Mouse (Mus musculus) neural tube, embryonic 15.5 days (tissue): ENCODE measurements at regions not wholly inside any gene's neighbourhood (a gene's known extent, or its start where the extent isn't known, plus 50 kb on each side); places are given as distances from the start of the nearest gene placed in this dataset.

Source experiments
- ATAC-seq: fragments of 200-750 bp; cut with Nextera tagmentation; 2 replicates; pipeline ENCODE4 v1.8.0; 2017; ENCODE audit warnings: mild to moderate bottlenecking, moderate TSS enrichment, moderate library complexity; ENCODE audit not compliant: low FRiP score
- H3K27ac ChIP-seq: fragments of 300-500 bp; sonication (generic); replicated peaks from 2 replicates; pipeline ENCODE4 v1.5.1; 2015; ENCODE audit warnings: mild to moderate bottlenecking, inconsistent platforms
- H3K27me3 ChIP-seq: fragments of 300-500 bp; sonication (generic); replicated peaks from 2 replicates; pipeline ENCODE4 v1.6.1; 2015; ENCODE audit warnings: inconsistent platforms
- H3K36me3 ChIP-seq: fragments of 300-500 bp; sonication (generic); 2 replicates; pipeline ENCODE4 v1.6.1; 2015; ENCODE audit warnings: inconsistent platforms
- H3K4me1 ChIP-seq: fragments of 300-500 bp; sonication (generic); 2 replicates; pipeline ENCODE4 v1.6.1; 2015; ENCODE audit warnings: inconsistent platforms
- H3K4me2 ChIP-seq: fragments of 300-500 bp; sonication (generic); 2 replicates; pipeline ENCODE4 v1.6.1; 2015; ENCODE audit warnings: inconsistent platforms, mild to moderate bottlenecking, moderate library complexity
- H3K4me3 ChIP-seq: fragments of 300-500 bp; sonication (generic); replicated peaks from 2 replicates; pipeline ENCODE4 v1.5.1; 2015; ENCODE audit warnings: mild to moderate bottlenecking, inconsistent platforms
- H3K9ac ChIP-seq: fragments of 300-500 bp; sonication (generic); replicated peaks from 2 replicates; pipeline ENCODE4 v1.6.1; 2015; ENCODE audit warnings: mild to moderate bottlenecking, inconsistent platforms
- H3K9me3 ChIP-seq: fragments of 300-500 bp; sonication (generic); replicated peaks from 2 replicates; pipeline ENCODE4 v1.6.1; 2016; ENCODE audit warnings: inconsistent platforms
- WGBS: fragments of 180-500 bp; shearing (Covaris S2); methylation state at CpG from one replicate; pipeline ENCODE4 v1.1.7; 2015; ENCODE audit warnings: mixed read lengths; 5-methylcytosine and 5-hydroxymethylcytosine counted together

DNA sequence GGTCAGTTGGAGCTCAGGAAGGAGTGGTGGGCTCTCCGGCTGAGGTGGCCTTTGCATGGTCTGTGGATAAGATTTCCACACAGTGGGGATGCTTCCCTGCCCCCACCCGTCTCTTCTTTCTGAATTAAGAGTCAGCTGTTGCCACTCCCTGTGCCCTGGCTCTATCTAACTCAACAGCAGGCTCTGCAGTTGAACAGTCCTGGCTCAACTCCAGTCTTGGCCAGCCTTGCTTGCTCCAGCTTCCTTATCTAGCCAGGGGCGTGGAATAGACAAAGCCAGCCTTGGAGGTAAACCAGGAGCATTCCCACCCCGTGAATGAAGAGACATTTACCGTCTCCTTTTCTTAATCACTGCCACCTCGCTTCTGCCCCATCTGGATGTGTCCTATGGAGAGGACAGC is 89.7 kb downstream of the Mn1 start:
- Histone ChIP-seq H3K27ac (no peak overlapping the region), H3K27me3 (peaks cover 28% of the 10 kb centered on the region), H3K9ac (no peak overlapping the region), H3K4me1 (peaks cover 32% of the 10 kb centered on the region), H3K4me2 (no peak overlapping the region), H3K4me3 (no peak overlapping the region), H3K9me3 (no peaks in the 10 kb centered on the region), H3K36me3 (no peaks in the 10 kb centered on the region)
- whole genome bisulfite sequencing: 71% methylated on average over 6 of the region's 6 CpGs
- no peak for ATAC-seq

- Histone ChIP-seq H3K36me3 (no peaks in the 10 kb centered on the region), H3K27me3 (peaks cover 28% of the 10 kb centered on the region), H3K9me3 (no peaks in the 10 kb centered on the region), H3K27ac (no peak overlapping the region), H3K4me3 (no peak overlapping the region), H3K4me1 (peaks cover 36% of the 10 kb centered on the region), H3K9ac (no peak overlapping the region), H3K4me2 (no peak overlapping the region)
- WGBS: 88% methylated on average over 2 of the region's 2 CpGs
- no peak for ATAC-seq
Observed at GRCm38 (mm10) chr5:111507332-111507731, 90.2 kb downstream of the Mn1 start.

DNA sequence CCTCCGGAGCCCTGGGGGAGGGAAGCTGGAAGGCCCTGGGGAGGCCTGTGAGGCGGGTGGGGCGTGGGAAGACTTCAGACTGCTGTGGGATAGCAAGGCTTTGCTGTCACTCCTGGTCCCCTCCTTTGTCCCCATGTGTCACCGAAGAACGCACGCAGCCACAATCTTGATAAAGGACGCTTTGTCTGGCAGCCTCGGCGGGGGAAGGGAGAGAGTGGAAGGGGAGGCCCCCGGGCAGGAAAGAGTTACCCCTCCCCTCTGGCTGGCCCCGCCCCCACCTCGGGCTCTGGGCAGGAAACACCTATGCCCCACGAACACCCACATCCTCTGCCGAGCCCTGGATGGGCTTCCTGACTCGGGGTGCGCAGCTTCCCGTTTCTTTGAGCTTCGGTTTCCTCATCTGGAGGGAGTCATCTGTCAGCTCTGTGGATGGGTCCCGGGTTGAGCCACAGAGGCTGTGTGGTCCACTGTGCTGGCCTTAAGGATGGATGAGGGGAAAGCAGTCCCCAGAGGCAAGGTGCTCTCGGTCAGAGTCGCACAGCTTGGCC is 91.9 kb downstream of the Mn1 start:
- WGBS: 2% methylated on average over 21 of the region's 21 CpGs
- peaks cover 42% of the 10 kb centered on the region for H3K4me1 ChIP-seq
- no peaks in the 10 kb centered on the region for H3K9me3 ChIP-seq
- H3K27ac ChIP-seq: no peak overlapping the region
- H3K27me3 ChIP-seq: peaks cover 27% of the 10 kb centered on the region
- no peak overlapping the region for H3K9ac ChIP-seq
- peak overlapping the region; percentile 32 for H3K4me2 ChIP-seq
- H3K36me3 ChIP-seq: no peaks in the 10 kb centered on the region
- H3K4me3 ChIP-seq: peak overlapping the region; percentile 5; the same call in 1 of the 2 replicates
- ATAC-seq: no peak

GRCm38 (mm10) chr5:111509575-111510057 is 92.5 kb downstream of the Mn1 start:
- Histone ChIP-seq H3K36me3 (no peaks in the 10 kb centered on the region), H3K4me2 (peak overlapping the region; percentile 32; the same call in 1 of the 2 replicates), H3K27ac (no peak overlapping the region), H3K4me1 (peaks cover 47% of the 10 kb centered on the region), H3K4me3 (0 out of 2 replicates have a peak overlapping the region, but pooled peaks have one; percentile 5), H3K9me3 (no peaks in the 10 kb centered on the region), H3K9ac (no peak overlapping the region), H3K27me3 (peaks cover 27% of the 10 kb centered on the region)
- ATAC-seq: no peak
- WGBS: 10% methylated on average over 9 of the region's 9 CpGs

DNA sequence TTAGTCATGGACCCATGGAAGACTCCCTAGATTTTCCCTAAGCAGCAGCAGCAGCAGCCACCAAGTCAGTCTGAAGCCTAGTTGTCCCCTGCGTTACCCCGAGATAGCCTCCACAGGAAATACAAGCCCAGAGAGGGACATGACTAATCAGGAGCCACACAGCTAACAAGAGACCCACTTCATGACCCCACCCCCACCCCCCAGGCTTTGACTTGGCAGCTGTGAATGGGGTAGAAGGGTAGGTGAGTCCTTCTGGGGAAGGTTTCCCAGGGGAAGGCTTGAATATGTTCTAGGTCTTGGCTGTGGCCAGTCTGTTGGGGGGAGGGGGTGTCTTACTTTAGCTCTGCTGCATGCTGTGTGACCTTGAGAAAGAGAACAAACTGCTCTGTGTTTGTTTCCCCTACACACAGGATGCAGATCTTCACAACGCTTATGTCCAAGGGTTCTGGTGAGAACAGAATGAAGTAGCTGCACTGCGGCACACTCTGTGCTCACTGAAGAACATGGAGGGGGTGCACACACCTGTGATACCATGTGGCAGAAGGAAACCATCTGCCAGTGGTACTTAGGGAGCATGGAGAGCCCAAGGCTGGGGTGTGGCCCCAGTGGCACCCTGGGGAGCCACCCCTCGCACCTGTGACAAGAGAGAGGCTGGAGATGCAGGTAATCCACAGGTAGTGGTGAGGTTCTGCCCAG is 93.2 kb downstream of the Mn1 start:
- no peak for ATAC-seq
- 69% methylated on average over 5 of the region's 5 CpGs for WGBS
- no peak overlapping the region for H3K4me3 ChIP-seq
- H3K4me1 ChIP-seq: peaks cover 47% of the 10 kb centered on the region
- no peak overlapping the region for H3K9ac ChIP-seq
- no peaks in the 10 kb centered on the region for H3K36me3 ChIP-seq
- no peak overlapping the region for H3K27ac ChIP-seq
- no peaks in the 10 kb centered on the region for H3K9me3 ChIP-seq
- no peak overlapping the region for H3K4me2 ChIP-seq
- H3K27me3 ChIP-seq: peaks cover 27% of the 10 kb centered on the region

DNA sequence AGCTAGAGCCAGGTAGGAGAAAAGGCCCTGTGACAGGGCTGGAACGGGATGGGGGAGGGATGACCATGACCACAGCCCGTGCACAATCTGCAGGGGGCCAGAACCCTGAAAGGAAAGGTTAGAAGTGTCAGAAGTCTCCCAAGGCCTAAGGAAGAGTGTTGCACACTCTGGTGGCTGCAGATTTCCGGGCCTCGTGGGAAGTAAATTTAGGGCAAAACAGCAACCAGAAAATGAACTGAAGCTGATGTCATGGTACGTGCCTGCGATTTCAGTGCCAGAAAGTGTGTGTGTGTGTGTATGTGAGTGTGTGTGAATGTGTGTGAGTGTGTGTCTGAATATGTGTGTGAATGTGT is 93.7 kb downstream of the Mn1 start:
- 69% methylated on average over 6 of the region's 6 CpGs for WGBS
- no peak for ATAC-seq
- Histone ChIP-seq H3K27ac (no peak overlapping the region), H3K9me3 (no peaks in the 10 kb centered on the region), H3K4me3 (no peak overlapping the region), H3K4me2 (no peak overlapping the region), H3K36me3 (no peaks in the 10 kb centered on the region), H3K27me3 (peaks cover 27% of the 10 kb centered on the region), H3K4me1 (peaks cover 47% of the 10 kb centered on the region), H3K9ac (no peak overlapping the region)

GRCm38 (mm10) chr5:111511982-111512381 is 94.8 kb downstream of the Mn1 start:
- 0 out of 2 replicates have a peak overlapping the region, but pooled peaks have one; percentile 5 for H3K4me2 ChIP-seq
- H3K4me3 ChIP-seq: no peak overlapping the region
- no peak overlapping the region for H3K27ac ChIP-seq
- H3K9me3 ChIP-seq: no peaks in the 10 kb centered on the region
- no peak for ATAC-seq
- 5% methylated on average over 10 of the region's 10 CpGs for whole genome bisulfite sequencing
- H3K36me3 ChIP-seq: no peaks in the 10 kb centered on the region
- H3K9ac ChIP-seq: no peak overlapping the region
- H3K4me1 ChIP-seq: peaks cover 36% of the 10 kb centered on the region
- H3K27me3 ChIP-seq: peaks cover 27% of the 10 kb centered on the region

DNA sequence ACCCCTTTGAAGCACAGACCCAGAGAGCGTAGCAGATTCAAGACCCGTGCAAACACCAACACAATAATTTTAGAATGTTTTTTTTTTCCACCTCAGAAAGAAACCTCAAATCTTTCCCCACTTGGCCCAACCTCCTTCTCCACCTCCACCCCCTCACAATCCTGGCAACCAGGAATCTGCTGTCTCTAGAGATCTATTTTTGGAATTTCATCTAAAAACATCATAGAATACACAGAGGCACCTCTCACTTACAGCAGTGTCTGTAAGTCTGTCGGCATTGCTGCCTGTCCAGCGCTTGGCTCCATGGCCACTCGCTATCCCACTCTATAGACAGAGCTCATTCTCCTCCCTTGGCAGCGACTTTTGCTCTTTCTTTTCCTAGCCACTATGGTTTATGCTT is 96.8 kb downstream of the Mn1 start:
- H3K4me1 ChIP-seq: peaks cover 37% of the 10 kb centered on the region
- ATAC-seq: no peak
- no peak overlapping the region for H3K9ac ChIP-seq
- peaks cover 18% of the 10 kb centered on the region for H3K27me3 ChIP-seq
- no peak overlapping the region for H3K4me3 ChIP-seq
- no peak overlapping the region for H3K4me2 ChIP-seq
- H3K9me3 ChIP-seq: no peaks in the 10 kb centered on the region
- H3K27ac ChIP-seq: no peak overlapping the region
- H3K36me3 ChIP-seq: no peaks in the 10 kb centered on the region
- WGBS: 81% methylated on average over 6 of the region's 6 CpGs

DNA sequence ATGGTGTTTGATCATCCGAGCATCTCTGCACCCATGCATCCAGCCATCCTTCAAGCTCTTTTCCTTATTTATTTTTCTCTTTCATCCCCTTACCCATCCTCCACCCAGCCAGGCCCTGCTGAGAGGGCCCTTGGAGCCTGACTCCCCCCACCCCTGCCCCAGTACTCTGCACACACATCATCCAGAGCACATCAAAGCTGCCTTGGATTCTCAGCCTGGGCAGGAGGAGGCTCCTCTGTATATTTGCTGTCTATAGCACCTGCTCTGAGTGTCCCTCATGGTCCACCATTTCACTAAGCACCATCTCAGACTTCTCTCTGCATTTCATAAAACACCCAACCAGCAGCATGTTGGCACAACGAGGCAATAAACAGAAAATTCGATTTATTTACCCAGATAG is 101.9 kb downstream of the Mn1 start:
- Histone ChIP-seq H3K9ac (no peak overlapping the region), H3K27ac (peak overlapping the region; percentile 46), H3K4me3 (no peak overlapping the region), H3K27me3 (no peaks in the 10 kb centered on the region), H3K9me3 (no peaks in the 10 kb centered on the region), H3K4me2 (no peak overlapping the region), H3K4me1 (peaks cover 22% of the 10 kb centered on the region), H3K36me3 (no peaks in the 10 kb centered on the region)
- no peak for ATAC-seq
- 39% methylated on average over 3 of the region's 3 CpGs for WGBS

DNA sequence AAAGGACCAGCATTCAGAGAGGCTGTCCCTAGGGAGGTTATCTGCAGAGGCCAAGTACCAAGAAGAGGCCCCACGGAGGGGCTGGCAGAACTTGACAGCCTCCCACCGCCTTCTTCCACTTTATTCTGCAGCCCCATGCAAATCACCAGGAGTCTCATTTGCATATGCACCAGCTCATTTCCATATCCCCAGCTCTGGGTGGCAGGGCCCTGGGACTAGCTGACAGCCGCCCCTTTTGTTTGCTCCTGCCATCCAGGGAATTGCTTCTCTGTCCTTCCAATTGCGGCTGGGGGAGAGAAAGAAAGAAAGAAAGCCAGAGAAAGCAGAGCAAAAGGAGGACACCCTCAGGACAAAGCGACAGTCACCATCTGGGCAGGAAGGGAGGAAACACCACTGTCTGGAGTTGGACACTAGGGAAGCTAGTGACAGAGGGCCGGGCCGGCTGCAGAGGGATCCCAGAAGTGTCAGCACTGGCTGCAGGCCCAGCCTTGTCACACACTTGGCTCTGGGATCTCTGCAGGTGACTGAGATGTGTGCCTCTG is 102.4 kb downstream of the Mn1 start:
- H3K27me3 ChIP-seq: no peaks in the 10 kb centered on the region
- WGBS: 9% methylated on average over 7 of the region's 7 CpGs
- peak overlapping the region; percentile 46 for H3K27ac ChIP-seq
- no peak overlapping the region for H3K9ac ChIP-seq
- H3K4me2 ChIP-seq: no peak overlapping the region
- H3K36me3 ChIP-seq: no peaks in the 10 kb centered on the region
- H3K9me3 ChIP-seq: no peaks in the 10 kb centered on the region
- peaks cover 17% of the 10 kb centered on the region for H3K4me1 ChIP-seq
- H3K4me3 ChIP-seq: no peak overlapping the region
- peak; percentile 74; the same call in 1 of the 2 replicates for ATAC-seq

DNA sequence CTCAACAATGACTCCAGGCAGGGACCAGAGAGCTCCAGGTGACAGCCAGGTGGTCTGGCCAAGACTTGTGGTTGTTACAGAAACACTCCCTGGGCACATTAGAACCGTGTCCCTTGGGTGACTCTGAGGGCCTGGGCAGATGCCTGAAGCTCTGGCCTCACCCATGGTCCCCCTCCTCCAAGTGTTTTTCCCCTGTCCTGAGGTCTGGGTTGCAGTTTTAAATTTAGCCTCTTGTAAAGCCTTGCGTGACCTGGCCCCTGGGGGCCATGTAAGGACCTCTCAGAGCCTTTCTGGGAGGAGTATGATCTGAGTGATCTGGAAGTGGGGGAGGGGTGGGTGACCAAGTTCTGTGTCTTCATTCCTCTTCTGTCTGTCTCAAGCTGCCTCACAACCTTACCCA is 104.7 kb downstream of the Mn1 start:
- no peak overlapping the region for H3K4me3 ChIP-seq
- no peaks in the 10 kb centered on the region for H3K27me3 ChIP-seq
- H3K4me2 ChIP-seq: no peak overlapping the region
- no peak for ATAC-seq
- peaks cover 17% of the 10 kb centered on the region for H3K4me1 ChIP-seq
- H3K27ac ChIP-seq: no peak overlapping the region
- H3K36me3 ChIP-seq: no peaks in the 10 kb centered on the region
- 87% methylated on average over 2 of the region's 2 CpGs for WGBS
- H3K9ac ChIP-seq: no peak overlapping the region
- no peaks in the 10 kb centered on the region for H3K9me3 ChIP-seq

- H3K27me3 ChIP-seq: peaks cover under 1% of the 10 kb centered on the region; the same call in 1 of the 2 replicates
- no peak overlapping the region for H3K4me2 ChIP-seq
- H3K27ac ChIP-seq: no peak overlapping the region
- H3K36me3 ChIP-seq: no peaks in the 10 kb centered on the region
- ATAC-seq: no peak
- WGBS: 69% methylated on average over 7 of the region's 7 CpGs
- no peaks in the 10 kb centered on the region for H3K9me3 ChIP-seq
- peaks cover 17% of the 10 kb centered on the region for H3K4me1 ChIP-seq
- H3K9ac ChIP-seq: no peak overlapping the region
- no peak overlapping the region for H3K4me3 ChIP-seq
Observed at GRCm38 (mm10) chr5:111522586-111522985, 105.4 kb downstream of the Mn1 start.
